Mouse (Mus musculus) layer of hippocampus, adult 2 months (tissue): ENCODE results near the gene Hpcal1. TPM values are rescaled to one million over a fixed set of nuclear protein-coding genes. Genes with fewer than 3 reads are reported as not detected.

Source experiments
- DNase-seq, 2 experiments: peaks; one replicate each; pipeline ENCODE4 v3.0.0; 2022; ENCODE audit warnings: low spot score in 2 of 2
- H3K27ac ChIP-seq: fragments of 200-600 bp; 2 replicates; pipeline ENCODE4 v1.8.1; 2022
- H3K4me3 ChIP-seq: fragments of 200-600 bp; 2 replicates; pipeline ENCODE4 v1.8.1; 2022; ENCODE audit warnings: mild to moderate bottlenecking
- CTCF ChIP-seq: fragments of 200-600 bp; conservative IDR thresholded peaks from 2 replicates; pipeline ENCODE4 v1.8.1; 2022; ENCODE audit warnings: antibody characterized with exemption, mild to moderate bottlenecking, moderate library complexity
- long read RNA-seq, 2 experiments: library from polyadenylated mRNA; stranded (forward); transcript quantifications; one replicate each; pipeline ENCODE4 v2.0.0; 2021; ENCODE audit warnings: borderline mapping rate in 2 of 2
- total RNA-seq, 2 experiments: library from RNA; stranded (reverse); gene quantifications; 2 replicates each; pipeline ENCODE4 v1.2.3; 2021

Gene Hpcal1
- 10 to 100 TPM; 54.3 to 64.6 TPM for total RNA-seq
- long read RNA-seq, experiment 1, transcript Hpcal1-201 (4 exons, 1,526 nt): major isoform, 38 of 46 reads
- long read RNA-seq, experiment 1, partial matches to known transcripts: 2 of 46 reads
- long read RNA-seq, experiment 1, other reads (novel, unspliced or antisense): 5 of 46 reads
- long read RNA-seq, experiment 2, transcript Hpcal1-201 (4 exons, 1,526 nt): major isoform, 33 of 44 reads
- long read RNA-seq, experiment 2, partial matches to known transcripts: 1 of 44 reads
- long read RNA-seq, experiment 2, other reads (novel, unspliced or antisense): 9 of 44 reads

DNA sequence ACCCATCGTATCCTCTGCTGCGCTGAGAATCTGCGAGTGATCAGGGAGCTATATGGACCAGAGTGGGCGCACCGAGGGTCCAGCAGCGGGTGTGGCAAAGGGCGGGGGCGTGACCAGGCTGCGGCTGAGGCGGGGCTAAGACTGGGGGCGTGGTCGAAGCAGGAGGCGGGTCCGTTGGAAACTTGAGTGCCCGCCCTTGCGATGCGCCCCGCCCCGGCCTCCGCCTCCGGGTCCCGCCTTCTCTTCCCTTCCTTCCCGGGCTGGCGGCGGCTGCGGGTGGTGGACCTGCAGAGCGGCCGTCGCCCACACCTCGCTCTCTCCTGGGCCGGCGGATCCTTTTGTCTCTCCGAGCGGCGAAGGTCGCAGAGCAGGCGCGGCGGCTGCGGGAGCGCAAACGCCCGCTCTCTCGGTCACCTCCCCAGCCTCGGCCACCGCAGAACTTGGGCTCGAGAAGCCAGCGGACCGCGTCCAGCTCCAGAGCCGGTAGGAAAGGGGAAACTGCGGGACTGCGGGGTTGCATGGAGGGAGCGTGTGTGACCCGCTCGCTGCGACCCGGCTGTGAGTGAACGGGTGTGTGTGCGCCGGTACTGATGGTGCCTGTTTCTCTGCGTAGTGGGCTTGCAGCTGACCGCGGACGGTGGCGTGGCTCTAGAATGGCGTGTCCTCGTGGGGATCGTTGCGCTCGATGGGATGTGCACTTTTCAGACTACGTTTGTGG lies at the start of gene Hpcal1:
Hpcal1 (plus strand) TSS at position 293 of the 718 bp plus-strand sequence.
- no peak for TF ChIP-seq CTCF
- peak within 1 kb of the TSS; percentile 54 for H3K27ac ChIP-seq

DNA sequence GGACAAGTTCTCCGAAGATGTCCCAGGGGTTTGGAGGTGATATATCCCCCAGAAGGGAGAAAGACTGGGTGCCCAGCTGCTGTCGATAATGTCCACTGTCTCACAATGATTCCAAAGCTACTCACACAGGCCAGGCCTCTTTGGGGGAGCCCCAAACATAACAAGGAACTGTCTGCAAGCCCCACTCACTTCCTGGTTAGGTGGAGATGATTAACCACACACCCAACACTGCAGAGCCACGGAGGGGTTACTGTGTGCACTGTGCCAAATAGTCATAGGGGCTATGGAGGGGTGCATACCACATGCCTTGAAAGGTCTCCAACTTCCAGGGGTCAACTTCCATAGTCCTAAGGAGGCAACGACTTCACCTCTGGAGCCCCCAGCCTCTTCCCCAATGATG lies 49.4 kb upstream of the Hpcal1 start:
- H3K4me3 ChIP-seq: no peak overlapping the region
- TF ChIP-seq CTCF: no peak
- H3K27ac ChIP-seq: no peak overlapping the region
- no peak for DNase-seq

More for the DNA sequence above, at the start of gene Hpcal1:
- DNase-seq: peak; percentile 86 to 91
- H3K4me3 ChIP-seq: peak within 1 kb of the TSS; percentile 89

DNA sequence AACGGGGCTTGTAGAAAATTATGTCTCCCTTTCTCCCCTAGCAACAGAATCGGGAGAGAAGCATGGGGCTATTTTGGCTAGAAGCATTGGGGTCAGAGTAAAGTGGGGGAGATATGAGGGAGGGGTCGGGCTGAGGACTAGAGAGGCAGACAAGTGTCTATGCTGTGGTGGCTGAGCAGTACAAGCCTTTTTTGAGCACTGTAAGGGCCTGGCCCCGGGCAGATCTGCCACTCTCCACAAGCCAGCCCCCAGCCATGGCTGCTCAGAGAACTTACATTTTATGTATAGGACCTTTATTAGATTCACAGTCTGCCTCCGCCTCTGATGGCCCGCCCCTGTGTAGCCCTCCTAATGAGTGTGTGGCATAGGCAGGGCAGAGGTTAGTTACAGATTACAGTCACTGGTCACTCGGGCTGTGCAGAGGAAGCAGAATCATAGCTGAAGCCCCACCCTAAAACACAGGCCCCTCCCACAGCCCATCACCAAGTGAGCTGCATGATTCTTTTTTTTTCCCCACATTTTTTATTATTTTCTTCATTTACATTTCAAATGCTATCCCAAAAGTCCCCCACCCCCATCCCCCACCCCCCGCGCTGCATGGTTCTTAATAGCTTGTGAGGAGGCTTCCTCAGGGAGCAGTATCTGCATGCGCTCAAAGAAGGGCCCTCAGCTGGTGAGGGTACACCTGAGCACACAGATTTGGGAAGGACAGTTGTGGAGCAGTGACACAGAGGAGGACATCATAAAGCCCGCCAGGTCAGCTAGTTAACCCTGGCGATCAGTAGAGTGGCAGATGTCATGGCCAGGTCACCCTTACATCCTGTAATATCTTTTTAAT lies 46.1 kb upstream of the Hpcal1 start:
- TF ChIP-seq CTCF: no peak
- no peak for DNase-seq

DNA sequence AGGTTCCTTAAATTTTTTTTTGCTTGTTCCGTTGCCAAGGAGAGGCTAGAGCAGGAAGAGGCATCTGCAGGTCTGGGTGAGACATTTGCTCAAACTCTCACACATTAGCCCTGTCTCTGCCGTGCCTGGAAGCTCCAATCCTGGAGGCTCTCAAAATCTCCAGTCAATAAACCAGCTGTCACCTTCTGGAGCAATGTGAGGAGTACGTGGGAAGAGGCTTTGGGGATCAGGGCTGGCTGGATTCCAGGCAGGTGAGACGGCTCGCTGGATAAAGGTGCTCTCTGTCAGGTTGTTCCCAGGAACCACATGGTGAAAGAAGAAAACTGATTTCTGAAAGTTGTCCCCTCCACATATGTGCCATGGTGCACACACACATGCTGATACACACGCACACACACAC lies 44.2 kb upstream of the Hpcal1 start:
- no peak for TF ChIP-seq CTCF
- no peak for DNase-seq
- Histone ChIP-seq H3K4me3 (no peak overlapping the region), H3K27ac (no peak overlapping the region)

More for the DNA sequence above, 46.1 kb upstream of the Hpcal1 start:
- Histone ChIP-seq H3K27ac (no peak overlapping the region), H3K4me3 (no peak overlapping the region)

DNA sequence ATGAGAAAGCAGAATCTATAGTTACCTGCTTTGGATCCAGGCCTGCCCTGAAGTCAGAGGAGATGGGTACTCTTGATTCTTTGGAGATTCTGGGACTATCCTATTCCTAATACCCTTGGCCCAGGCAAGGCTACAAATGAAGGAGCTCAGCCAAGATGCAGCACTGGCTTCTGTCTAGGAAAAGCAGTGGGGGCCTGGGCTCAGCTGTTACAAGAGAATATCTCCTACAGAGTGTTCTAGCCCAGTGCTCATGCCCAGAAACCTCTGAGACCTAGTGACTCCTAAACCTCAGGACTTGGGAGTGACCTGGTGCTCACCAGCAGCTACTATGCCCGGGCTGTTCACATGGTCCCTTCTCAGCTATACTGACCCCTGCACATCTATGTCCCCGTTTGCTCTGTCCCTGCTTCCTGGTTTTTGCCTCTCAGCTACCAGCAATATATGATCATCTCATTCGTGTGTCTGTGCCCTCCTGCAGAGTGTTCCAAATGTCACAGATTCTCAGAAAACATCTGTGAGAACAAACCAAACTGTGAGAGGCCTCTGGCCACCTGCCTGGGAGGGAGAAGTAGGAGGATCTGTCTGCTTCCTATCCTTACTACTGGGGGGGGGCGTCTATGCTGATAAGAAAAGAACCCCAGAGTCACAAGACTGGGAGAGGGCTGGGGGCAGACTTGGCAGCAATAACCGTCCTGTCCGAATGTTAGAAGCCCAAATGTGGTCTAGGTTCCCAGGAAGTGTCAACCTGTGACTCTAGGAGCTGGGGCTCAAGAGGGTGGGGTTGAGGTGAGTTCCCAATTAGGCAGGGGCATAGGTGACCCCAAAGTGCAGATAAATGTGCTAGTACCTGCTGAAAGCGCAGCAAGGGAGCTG lies 39.2 kb upstream of the Hpcal1 start:
- no peak overlapping the region for H3K27ac ChIP-seq
- H3K4me3 ChIP-seq: no peak overlapping the region
- DNase-seq: no peak
- TF ChIP-seq CTCF: no peak

DNA sequence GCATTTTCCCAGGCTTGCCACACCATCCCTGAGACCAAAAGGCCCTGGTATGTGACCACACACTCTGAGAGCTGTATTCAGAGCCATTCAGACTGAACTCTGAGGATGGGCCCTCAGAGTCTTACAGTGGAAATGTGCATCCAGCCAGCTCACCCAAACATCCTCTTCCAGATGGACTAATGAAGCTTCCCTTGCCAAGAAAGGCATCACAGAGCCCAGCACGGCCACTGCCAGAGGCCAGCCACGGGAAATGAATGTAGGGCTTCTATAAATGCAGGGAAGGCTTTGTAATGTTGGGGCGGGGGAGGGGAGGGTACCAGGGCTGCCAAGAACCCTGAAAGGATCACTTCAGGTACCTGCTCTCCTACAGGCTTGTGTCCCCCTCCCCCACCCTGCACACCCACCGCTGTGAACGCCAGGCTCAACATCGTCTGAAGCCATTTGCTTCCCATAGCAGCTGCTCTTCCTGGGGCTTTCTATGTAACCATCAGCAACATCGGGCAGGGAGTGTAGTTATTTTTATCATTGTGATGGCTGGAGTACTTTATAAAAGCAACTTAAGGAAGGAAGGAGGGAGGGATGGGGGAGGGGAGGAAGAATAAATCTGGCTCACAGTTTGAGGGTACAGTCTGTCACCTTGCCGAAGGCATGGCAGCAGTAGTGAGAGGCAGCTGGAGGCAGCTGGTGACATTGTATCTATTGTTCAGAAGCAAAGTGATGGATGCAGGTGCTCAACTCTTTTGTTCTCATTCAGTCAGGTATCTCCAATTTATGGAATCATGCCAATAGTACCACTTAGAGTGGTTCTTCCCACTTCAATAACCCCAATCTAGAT lies 38.2 kb upstream of the Hpcal1 start:
- no peak for DNase-seq
- no peak overlapping the region for H3K4me3 ChIP-seq
- H3K27ac ChIP-seq: no peak overlapping the region
- no peak for TF ChIP-seq CTCF

DNA sequence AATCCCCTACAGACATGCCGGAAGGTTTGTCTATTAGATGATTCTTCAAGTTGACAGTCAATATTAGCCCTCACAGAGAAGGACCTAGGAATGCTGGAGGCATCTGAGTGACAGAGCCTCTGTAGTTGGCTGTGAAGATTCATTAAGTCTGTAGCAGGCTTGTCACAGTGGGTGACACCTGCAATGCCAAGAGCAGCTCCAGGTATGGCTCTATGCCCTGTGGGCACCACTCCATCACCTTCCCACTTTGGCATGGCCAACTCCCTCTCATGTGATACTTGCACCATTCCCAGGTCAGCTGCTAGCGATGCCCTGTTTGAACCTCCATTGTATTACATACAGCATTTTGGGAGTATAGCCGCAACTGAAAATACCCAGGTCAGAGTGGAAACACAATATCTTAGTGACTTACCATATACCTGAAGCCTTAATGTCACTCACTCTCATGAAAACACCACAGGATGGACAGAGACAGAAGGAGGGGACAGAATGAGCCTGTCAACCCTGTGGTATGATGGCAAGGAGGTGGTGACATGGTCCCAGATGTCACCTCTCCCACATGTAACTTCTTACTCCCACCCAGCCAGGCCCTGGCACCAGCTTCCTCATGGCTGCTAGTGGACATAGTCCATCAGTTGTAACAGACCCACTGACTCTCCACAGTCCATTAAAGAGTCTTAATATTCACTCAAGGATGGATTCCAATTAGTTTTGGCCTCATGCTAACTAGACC lies 37.4 kb upstream of the Hpcal1 start:
- Histone ChIP-seq H3K27ac (no peak overlapping the region), H3K4me3 (no peak overlapping the region)
- DNase-seq: no peak
- no peak for TF ChIP-seq CTCF

DNA sequence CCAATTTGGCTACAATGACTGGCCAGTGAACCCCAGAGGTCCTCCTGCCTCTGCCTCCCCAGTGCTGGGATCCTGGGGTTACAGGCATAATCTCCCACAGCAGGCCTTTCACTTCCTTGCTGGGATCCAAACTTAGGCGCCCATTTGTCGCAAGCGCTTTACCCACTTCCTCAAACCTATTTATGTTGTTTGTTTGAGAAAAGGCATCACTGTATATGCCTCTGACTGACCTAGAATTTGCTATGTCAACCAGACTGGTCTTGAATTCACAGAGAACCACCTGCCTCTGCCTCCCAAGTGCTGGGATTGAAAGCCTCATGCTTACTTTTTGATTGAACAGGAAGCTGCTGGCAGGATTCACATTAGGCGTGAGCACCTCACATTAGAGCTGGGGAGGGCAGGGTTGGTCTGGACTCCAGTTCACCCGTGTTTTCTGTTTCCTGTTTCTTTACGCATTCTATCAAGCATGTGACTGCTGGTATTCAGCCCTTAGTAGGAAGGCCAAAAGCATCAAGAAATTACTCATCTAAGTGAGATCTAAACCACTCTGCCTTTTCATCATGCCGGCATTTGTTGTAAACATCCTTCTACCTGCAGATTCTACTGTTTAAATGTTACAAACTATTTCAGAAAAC lies 33.0 kb upstream of the Hpcal1 start:
- no peak for TF ChIP-seq CTCF
- no peak overlapping the region for H3K27ac ChIP-seq
- DNase-seq: no peak

DNA sequence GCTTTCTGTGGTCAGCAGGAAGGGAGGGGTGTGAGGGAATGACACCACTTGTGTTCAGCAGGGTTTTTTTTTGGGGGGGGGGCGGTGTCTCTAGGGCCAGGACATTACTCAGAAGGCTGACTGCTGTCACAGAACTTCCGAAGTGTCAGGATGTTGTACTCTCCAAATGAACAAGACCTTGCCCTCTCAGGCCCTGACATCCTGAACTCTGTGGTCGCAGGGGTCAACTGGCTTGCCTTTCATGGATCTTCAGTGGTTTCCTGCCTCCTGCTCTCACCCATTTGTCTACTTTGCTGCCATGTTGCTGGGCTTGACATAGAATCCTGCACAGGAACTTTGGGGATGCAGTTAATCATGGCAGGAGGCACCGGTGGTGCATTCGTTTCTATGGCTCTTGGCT lies 32.1 kb upstream of the Hpcal1 start:
- TF ChIP-seq CTCF: no peak
- no peak overlapping the region for H3K27ac ChIP-seq
- H3K4me3 ChIP-seq: no peak overlapping the region
- DNase-seq: no peak

More for the DNA sequence above, 33.0 kb upstream of the Hpcal1 start:
- no peak overlapping the region for H3K4me3 ChIP-seq

DNA sequence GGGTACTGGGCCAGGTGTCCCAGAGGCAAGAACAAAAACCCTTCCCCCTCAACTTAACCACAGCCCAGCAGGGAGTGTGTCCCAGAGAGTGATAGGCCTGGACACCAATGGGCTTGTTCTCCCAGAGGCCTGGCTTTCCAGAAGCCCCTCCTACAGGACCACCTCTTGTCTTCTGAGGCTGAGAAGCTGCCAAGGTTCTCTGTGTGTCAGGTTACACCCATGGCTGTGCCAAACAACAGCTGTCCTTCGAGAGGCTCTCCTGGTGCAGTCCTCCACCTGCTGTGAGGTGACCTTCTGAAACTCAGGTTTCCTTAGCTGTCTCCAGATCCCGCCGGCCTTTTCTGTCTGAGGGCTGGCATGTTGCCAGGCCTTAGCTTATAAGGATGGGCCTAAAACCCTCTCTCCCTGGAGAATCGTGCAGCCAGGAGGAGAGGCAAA lies 29.2 kb upstream of the Hpcal1 start:
- H3K27ac ChIP-seq: no peak overlapping the region
- DNase-seq: no peak
- no peak for TF ChIP-seq CTCF
- no peak overlapping the region for H3K4me3 ChIP-seq
